Mouse (Mus musculus): Measurements from ENCODE around the gene Zfp385b.

DNA sequence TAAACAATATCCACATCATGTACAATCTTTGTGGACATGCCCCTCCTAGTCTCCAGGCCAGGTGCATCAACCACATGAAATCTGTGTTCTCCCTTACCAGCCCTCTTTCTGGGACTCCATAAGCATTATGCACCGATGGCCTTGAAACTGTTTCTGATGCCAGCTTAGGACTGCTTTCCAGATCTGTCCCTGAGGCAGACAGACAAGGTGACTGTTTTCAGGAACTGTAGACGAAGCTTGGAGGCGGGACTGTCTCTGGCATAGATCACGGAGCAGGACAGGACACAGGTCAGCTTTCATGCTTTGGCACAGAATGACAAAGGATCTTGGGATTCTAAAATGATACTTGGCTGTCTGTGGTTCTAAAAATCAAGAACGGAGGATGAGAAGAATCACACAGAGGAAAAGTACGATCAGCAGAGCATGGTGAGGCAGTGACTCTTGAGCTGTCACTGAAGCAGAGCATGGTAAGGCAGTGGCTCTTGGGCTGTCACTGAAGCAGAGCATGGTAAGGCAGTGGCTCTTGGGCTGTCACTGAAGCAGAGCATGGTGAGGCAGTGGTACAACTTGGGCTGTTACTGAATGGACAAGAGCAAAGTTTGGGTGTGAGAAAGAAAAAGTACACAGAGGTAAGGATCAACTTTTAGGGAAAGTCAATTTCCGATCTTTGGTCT lies 291.2 kb downstream of the Zfp385b start:
- TF ChIP-seq POLR2AphosphoS2 (IDR thresholded peaks at IDR 0.05; ENCODE audit: insufficient read length, low read depth) (no peak), MYOG (IDR thresholded peaks at IDR 0.05; ENCODE audit: control insufficient read depth in 1 of 3, insufficient read depth in 1 of 3, insufficient read length in 2 of 3, low read depth in 2 of 3) (no peak), USF1 (IDR thresholded peaks at IDR 0.05; ENCODE audit: low read depth) (no peak), POLR2A (IDR thresholded peaks at IDR 0.05; ENCODE audit: insufficient read length, low read depth) (no peak), TCF12 (IDR thresholded peaks at IDR 0.05; ENCODE audit: insufficient read depth, poor library complexity, severe bottlenecking) (no peak), MAX (IDR thresholded peaks at IDR 0.05; ENCODE audit: low read depth) (no peak), E2F4 (IDR thresholded peaks at IDR 0.05; ENCODE audit: insufficient read depth) (no peak), TCF3 (IDR thresholded peaks at IDR 0.05; ENCODE audit: insufficient read length, low read depth) (no peak), MYOD1 (IDR thresholded peaks at IDR 0.05; ENCODE audit: control insufficient read depth in 1 of 3, insufficient read length in 2 of 3, low read depth in 2 of 3) (no peak), SRF (IDR thresholded peaks at IDR 0.05; ENCODE audit: control insufficient read depth, insufficient read length, low read depth) (no peak), CEBPB (IDR thresholded peaks at IDR 0.05; ENCODE audit: insufficient read depth, poor library complexity, severe bottlenecking) (no peak), REST (IDR thresholded peaks at IDR 0.05; ENCODE audit: insufficient read depth, insufficient read length) (no peak)
